Mouse (Mus musculus): ENCODE measurements around the gene Peli2.

DNA sequence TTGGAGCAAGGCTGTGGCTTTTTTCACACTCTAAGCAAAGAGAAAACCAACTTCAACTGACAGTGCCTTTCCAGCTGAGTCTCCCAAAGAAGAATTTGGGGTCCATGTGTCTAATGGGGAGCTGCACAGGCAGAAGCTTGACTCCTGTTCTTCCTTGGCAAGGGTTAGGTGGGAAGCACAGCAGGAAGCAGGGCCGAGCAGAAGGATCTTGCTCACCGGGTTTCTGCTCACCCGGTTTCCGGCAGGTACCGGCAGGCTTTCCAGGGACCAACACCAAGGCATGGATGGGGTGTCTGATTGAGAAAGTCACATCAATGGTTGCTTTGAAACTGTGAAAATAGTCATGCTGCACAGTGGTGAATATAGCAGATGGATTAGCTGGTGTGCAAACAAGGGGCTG is 70.3 kb downstream of the Peli2 start:
- TF ChIP-seq POLR2A (IDR thresholded peaks at IDR 0.05; ENCODE audit: insufficient read depth, low read depth, low read length) (no peak), CTCF (IDR thresholded peaks at IDR 0.05) (no peak)

Measured in heart, adult 2 months (tissue).